Mouse (Mus musculus) skeletal muscle tissue, adult 2 months (tissue): Measurements from ENCODE around the gene Ccs.

Experiments used
- DNase-seq: peaks from one replicate; pipeline ENCODE4 v3.0.0-alpha.2; 2012; ENCODE audit warnings: low read depth, low spot score

The Ccs gene

DNA sequence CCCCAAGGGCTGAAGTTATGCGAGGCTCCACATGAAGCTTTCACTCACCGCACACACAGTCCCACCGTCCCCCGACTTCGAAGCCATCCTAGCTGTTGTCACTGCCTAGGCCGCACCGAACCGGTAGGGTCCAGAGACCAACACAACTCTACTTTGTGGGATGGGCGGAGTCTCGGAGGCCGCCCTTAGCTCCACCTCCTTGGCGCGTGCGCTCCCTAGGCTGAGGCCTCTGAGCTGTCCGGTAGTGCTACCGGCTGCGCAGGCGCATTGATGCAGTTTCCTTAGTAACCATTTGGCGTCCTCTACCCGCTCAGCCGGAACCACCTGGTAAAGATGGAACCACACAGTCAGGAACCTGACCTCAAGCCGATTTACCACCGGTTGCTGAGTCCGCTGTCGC, at the start of gene Ccs, which contains the start of gene Ccdc87:
Gene Ccs (minus strand): TSS at position 184 of the 400 bp plus-strand sequence.
Gene Ccdc87 (plus strand): TSS at position 218 of the 400 bp plus-strand sequence.
- peak; percentile 96 for DNase-seq

DNA sequence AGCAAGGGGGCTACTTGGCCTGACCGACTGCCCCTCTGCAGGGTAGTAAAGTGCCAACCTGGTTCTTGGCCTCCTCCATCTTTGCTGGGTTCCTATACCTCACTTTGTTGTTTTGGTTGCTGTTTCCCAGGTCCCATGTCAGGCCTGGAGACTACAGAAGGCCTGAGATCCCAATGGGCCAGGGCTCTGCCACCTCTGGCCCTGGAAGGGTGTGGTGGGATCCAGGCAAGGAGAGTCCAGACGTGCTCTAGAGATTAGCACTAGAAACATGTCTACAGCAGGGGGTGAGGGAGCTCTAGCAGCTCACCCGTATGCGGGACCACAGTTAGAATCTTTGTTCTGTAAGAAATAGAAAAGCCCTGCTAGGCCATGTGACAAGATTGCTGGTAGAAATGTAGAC, 44.8 kb upstream of the Ccs start:
- no peak for DNase-seq

DNA sequence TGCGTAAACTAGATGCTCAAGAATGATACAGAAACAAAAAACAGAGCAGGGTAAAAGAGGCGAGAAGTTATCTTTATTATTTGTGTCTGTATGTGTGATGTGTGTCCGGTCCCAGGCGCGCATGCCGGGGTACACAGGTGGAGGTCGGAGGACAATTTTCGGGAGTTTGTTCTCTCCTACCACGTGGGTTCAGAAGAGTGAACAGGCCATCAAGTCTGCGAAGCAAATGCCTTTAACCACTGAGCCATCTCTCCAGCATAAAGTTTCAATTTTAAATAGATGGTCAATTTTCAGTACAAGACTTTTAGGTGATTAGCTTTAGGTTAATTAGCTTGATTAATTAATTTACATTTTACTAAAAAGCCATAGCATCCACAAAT, 40.2 kb upstream of the Ccs start:
- DNase-seq: no peak

DNA sequence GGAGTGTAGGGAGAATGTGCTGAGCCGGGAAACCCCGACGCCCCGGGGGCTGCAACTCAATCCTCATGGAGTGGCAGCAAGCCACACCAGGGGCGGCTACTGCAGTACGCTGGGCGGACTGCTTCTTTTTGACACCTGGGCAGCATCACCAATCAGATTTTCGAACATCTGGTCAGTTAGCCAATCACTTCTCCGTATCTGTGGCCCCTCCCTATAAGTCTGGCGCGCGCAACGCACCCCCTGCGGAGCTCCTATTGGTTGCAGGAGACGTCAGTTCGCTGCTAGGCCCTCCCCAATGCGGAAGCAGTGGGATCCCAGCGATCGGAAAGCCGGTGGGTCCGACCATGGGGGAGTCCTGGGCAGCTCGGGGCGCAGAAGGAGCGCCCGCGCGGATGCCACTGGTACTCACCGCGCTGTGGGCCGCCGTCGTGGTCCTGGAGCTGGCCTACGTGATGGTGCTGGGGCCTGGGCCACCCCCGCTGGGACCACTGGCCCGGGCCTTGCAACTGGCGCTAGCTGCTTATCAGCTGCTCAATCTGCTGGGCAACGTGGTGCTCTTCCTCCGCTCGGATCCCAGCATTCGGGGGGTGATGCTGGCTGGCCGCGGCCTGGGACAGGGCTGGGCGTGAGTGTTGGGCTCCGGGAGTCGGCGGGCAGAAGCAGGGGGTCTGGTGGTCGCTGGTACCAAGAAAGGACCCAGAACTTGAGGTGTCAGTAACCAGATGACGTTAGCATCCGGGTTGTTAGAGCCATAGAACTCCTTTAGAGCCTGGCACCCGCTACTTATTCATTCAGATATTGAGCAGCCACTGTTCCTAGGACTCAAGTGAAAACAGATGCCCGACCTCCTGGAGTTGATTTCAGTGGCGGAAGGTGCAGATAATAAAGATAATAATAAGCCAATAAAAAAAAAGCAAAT, 39.5 kb upstream of the Ccs start, which contains the start of gene Zdhhc24:
Gene Zdhhc24 (plus strand): TSS at position 264 of the 919 bp plus-strand sequence.
- peak; percentile 97 for DNase-seq

DNA sequence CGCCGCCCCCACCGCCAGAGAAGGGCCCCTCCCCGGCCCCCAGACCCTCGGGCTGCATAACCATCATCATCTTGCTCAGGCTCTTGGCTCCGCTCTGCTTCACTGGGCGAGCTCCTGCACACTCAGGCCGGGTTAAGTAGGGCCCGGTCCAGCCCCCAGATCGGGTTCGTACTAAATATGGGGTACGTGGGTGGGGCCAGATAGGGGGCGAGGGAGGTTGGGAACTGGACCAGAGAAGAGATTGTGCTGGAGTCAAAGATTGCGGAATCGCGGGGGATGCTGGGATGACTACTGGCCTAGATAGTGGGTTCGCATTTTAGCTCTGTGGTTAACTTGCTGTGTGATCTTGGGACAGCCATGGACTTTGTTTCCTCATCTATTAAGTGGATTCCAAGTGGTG, 38.7 kb upstream of the Ccs start, which contains the start of gene Actn3:
Gene Actn3 (minus strand): TSS at position 125 of the 400 bp plus-strand sequence.
- peak; percentile 93 for DNase-seq

DNA sequence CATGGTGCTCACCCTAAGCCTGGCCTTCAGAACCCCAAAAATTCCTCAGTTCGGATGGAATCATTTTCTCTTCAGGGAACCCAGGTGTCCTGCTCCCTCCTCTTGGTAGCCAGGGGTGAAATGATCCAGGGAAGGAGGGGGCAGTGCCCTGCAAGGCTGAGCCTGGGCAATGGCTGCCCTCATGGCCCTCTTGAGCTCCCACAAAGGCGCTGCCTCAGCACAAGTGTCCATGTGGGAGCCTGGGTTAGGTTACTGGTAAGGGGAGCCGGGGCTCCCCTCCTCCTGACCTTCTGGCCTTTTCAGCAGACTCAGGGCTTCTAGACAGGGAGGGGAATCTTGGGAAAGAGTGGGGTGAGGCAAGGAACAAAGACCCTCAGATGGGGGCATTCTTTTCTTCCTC, 37.6 kb upstream of the Ccs start:
- DNase-seq: peak; percentile 93

DNA sequence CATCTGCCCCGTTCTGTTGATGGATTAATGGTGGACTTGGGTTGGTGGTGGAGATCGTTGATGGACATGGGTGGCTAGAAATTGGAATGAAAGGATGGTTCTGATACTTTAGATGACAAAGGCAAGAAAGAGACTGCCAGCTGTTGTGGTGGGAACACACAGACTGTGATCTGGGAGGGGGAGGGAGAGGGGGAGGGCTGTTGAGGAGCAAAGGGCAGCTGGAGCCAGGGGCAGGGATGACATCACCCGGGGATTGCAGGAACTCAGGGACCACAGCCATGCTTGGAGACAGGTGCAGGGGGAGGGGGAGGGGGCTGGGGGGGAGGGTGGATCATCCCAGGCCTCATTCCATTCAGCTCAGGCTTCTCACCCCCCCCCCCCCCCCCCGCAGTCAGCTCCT, 37.1 kb upstream of the Ccs start:
- peak; percentile 90 for DNase-seq

DNA sequence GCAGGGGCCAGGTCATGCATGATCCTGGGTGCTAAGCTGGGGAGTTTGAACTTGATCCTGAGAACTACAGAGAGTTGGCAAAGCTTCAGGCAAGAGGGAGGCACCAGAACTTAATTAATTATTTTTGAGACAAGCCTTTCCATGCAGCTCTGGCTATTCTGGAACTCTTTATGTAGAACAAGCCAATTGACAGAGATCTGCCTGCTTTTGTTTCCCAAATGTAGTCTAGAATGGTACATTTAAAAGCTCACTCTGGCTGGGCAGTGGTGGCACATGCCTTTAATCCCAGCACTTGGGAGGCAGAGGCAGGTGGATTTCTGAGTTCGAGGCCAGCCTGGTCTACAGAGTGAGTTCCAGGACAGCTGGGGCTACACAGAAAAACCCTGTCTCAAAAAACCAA, 35.5 kb upstream of the Ccs start:
- peak; percentile 73 for DNase-seq

DNA sequence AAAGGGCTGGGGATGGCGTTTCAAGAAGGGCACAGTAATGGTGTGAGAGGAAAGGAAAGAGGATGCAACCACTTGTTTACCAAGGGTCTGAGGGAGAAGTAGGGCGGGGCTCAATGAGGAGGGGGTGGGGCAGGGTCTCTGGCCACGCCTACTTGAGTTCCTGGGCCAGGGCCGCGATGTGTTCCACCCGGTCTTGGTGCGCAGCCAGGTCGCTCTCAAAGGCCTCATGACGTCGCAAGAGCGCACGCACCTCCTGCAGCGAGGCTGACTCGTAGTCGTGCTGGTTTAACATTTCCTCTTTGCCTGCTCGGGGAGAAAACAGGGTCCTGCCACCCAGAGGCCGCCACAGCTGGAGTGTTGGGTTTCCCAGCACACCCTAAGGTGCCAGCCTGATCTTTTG, 26.0 kb upstream of the Ccs start:
- peak; percentile 77 for DNase-seq

DNA sequence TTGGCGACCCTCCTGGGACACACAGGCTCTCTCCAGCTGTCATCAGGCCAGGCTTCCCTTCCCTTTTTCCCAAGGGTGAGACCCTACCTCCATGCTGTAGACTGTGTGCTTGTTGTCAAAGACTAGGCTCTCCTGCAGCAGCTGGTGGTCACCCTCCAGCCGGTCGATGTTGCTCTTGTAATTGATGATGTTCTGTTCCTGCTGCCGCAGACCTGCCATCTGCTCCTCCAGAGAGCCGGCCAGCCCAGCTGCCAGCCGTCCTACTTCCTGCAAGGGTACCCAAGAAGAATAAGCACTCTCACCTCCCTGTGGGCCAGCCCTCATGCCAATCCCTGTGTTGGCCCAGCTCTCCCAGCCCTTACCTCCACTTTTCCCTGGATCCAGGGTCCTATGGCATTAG, 23.9 kb upstream of the Ccs start:
- no peak for DNase-seq

DNA sequence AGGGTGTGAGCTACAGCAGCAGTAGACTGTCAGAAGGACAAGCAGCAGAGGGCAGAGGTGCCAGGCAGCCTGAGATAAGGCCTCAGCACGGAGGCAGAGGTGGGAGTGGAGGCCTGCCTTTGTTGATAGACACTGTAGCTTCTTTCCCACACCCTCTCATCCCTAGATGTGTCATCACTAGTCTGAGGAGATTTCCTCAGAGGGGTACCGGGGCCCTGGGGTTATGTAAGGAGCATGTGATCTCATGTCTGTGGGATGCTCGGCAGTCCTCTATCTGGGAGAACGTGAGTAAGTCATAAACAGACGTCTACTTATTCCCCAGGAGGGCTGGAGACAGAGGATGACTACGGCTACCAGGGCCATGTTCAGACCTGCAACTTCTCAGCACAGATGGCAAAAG, 19.9 kb upstream of the Ccs start:
- DNase-seq: no peak

DNA sequence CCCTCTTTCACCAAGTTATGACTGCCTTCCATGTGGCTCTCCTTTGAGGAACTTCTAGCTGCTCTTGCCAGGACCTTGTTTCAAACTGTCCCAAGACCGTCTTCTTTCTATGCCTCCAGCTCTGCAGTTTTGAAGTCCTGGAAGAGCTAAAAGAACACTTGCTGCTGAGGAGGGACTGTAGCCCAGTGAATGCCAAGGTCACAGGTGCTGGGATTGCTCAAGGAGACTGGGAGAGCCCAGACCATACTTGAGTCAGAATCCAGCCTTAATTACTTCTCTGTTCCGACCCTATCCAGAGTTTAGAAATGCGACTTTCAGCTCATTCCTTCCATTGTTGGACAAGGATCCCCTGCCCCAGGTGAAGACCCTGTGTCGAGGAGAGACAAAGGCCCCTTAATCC, 16.8 kb upstream of the Ccs start:
- no peak for DNase-seq

DNA sequence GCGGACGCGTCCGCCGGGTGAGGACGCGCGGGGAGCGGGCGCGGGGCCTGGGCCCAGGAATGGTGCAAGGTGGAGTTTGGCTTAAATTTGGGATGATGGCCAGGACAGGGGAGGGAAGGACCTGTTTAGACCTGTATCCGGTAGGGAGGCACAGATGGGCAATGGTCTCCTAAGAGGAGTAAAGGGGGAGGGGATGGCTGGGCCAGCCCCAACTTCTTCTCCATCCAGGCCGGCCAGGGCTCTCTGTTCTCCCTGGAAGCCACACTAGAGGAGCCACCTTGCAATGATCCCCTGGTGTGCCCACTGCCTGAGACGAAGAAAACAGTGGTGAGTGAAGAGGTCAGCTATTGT, 16.3 kb upstream of the Ccs start:
- DNase-seq: no peak

DNA sequence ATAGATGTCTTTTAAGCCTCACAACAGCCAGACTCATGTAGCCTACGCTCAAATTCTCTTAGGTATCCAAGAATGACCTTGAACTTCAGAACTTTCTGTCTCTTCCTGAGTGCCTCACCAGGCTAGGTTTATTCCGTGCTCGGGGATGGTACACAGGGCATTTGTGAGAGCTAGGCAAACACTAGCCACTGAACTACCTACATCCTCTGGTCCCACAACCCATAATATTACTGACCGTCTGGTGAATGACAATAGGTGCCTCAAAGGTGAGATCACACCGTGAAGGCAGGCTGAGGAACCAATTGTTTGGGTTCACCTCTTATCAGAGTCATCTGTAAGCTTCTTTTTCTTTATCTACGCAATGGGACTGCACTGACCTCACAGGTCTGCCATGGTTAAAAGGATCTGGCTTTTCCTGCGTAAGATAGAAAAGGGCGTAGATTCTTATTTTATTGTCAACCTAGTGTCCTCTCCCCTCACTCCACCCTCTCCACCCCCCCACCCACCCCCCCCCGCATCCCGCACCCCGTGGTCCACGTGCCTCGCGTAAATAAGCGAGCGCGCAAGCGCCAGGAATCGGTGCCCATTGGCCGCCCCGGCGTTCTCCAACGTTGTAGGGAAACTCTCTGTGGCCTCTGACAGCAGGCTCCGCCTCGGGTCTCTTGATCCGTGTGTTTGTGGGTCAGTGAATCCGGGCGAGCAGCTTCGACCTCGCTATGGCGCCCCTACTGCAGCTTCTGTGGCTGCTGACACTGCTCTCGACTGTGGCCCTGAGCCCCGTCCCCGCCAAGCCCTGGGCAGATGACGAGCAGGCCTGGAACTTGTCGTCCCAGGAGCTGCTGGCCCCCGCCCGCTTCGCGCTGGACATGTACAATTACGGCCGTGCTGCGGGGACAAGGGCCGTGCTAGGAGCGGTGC, 15.7 kb upstream of the Ccs start, which contains the start of gene Ctsf:
Gene Ctsf (plus strand): TSS at position 579 of the 918 bp plus-strand sequence.
- DNase-seq: peak; percentile 91

DNA sequence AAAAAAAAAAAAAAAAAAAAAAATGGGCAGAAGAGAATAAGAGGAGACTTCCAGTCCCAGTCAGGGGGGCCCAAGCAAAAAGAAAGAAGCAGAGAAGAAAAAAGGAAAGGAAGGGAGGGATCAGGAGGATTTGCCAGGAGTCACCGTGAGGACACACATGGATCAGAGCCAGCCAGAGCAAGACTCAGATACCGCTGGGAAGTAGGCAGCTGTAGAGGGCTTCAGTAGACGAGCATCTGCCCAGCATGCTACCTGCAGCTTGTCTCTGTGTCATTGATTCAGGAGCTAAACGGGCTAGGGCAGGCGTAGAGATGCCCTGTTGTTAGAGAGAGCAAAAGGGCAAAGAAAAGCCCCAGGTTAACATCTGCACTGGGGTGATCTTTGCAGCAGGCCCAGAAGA, 11.1 kb upstream of the Ccs start:
- no peak for DNase-seq

DNA sequence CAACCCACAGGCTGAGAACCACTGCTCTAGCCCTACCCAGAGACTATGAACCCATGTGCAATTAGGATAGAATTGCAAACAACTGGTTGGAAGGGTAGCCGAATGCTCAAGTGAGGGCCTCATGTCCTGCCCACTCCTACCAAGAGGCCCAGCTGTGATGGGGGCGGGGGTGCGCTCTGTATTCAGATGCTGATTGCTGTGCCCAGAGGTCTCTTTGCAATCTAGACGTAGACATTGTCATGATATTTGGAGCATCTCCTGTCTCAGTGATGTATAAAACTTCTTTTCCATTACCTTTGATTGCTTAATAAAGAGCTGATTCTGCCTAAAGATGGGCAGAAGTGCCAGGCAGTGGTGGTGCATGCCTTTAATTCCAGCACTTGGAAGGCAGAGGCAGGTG, 10.7 kb upstream of the Ccs start:
- DNase-seq: no peak

DNA sequence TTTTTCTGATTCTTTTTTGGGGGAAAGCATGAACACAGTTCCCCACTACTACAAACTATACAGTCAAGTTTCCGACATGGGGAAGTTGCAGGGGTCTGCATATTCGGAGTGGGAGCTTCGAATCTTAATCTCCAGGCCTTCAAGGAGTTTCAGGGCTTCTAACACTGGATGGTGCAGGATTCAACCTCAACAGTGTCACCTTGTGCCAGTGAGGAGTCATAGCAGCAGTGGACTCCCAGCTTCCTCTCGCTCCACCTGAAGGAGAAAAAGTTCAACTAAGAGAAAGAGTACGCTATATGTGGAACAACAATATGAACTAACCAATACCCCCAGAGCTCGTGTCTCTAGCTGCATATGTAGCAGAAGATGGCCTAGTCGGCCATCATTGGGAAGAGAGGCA, 8.4 kb upstream of the Ccs start:
- no peak for DNase-seq

DNA sequence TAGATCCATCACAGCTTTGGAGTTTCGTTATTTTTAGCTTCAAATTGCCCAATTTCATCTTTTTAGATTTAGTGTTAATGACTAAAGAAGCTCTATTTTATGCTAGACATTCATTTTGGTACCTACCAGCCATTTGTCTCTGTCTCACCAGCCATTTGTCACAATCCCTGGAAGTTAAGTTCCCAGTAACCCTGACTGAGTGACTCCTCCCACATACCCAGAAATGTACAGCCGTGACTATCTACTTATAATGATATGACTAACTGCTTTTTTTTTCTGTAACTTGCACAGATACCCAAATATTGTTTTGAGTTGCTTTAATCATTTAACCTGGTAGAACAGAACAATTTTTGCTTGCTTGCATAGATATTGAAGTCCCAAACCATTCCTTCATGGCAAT, 6.7 kb upstream of the Ccs start:
- no peak for DNase-seq

DNA sequence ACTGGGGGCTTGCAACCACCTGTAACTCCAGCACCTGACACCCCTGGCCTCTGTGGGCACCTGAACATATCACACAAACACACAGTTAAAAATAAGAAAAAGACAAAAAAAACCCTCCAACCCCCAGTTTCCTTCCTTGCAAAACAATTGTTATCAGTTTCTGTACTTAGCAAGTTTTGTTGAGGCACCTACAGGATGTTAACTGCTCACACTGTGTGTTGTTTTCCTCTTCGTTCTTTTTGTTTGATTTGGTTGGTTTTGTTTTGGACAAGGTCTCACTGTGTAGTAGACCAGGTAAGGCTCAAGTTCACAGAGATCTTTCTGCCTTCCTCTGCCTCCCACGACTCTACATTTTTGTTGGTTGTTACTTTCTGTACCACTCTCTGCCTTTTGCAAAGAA, 3.5 kb upstream of the Ccs start:
- no peak for DNase-seq

DNA sequence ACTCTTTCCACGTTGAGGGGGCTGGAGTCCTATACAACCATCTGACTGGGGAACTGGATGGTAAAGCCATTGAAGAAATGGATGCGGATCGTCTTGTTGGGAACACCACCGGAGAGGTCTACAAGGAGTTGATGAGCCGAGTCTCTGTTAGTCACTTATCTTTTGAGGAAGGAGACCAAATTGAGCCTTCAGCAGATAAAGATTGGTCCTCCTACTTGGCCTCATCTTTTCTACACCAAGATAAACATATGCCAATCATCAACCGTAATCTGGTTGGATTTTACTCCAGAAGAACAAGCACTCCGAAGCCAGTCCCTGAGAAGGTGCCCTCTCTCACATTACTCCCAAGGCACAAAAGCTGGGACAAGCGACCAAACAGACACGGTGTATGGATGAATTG, 1.7 kb upstream of the Ccs start:
- no peak for DNase-seq

DNA sequence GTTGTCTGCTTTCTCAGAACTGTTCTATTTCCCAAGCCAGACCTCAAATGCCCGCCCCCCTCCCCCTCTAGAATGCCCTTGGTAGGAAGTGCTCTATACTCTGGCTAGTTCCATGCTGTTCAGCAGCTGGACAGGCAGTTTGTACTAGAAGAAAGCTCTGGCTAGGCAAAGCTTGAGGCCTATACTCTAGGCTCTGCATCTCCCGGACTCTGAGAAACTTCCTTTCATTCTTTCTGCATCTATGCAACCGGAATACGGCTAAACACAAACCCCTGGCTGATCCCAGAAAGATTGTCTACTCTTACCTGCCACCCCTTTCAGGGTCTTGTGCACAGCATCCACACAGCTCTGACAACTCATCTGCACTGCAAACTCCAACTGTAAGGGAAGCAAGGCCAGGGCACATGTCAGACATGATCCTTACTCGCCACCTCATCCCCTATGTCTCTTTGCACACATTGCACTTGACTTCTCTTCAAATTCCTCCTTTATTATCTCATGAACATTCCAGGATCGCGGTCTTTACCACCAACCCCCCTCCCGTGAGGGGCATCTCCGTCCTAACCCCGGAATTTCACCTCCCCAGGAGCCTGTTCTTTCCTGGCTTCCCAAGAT, 499 bp downstream of the Ccs start:
- DNase-seq: no peak

DNA sequence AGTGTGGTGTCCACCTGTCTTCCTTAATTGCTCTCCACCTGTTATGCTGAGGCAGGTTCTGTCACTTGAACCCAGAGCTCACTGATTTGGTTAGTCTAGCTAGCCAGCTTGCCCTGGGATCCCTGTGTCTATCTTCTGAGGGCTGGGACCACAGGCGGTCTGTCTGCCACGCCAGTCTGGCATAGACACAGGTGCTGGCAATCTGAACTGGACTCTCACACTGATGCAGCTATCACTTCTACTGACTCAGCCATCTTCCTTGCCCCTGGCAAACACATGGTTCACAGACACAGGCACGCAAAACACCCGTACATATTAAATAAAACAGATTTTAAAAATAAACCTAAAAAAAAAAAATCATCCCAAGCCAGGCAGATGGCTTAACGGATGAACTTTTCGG, 2.1 kb downstream of the Ccs start:
- DNase-seq: no peak
